Mouse (Mus musculus) common myeloid progenitor, adult 5-6 weeks (primary cell): Measurements from ENCODE around the gene Cacnb2. TPM values are rescaled to one million over a fixed set of nuclear protein-coding genes. Genes with fewer than 3 reads are reported as not detected.
"Not testable (repeated sequence)": the region's sequence is repeated elsewhere in the genome, so short reads cannot be mapped to it uniquely, and the experiment has no call there.

Experiments
- ATAC-seq: replicated peaks from 2 replicates; pipeline ENCODE4 v1.8.0; 2016; ENCODE audit warnings: low read depth, mild to moderate bottlenecking, moderate TSS enrichment, inconsistent platforms; ENCODE audit not compliant: poor library complexity, severe bottlenecking
- total RNA-seq: library from RNA; stranded (forward); fragments of 200-1000, 187-1606 nt; gene quantifications from 2 replicates; pipeline ENCODE4 v1.2.3, GENCODE M21; 2017

Cacnb2 gene
- total RNA-seq, 1 experiment from 2014 or later, result 8.5 TPM

GRCm38 (mm10) chr2:14651268-14651667, 48.4 kb downstream of the Cacnb2 start:
- no peak for ATAC-seq

- no peak for ATAC-seq
Measured at GRCm38 (mm10) chr2:14656673-14657072, 53.8 kb downstream of the Cacnb2 start.

- no peak for ATAC-seq
Measured at GRCm38 (mm10) chr2:14657205-14657844, 54.4 kb downstream of the Cacnb2 start.

- ATAC-seq, result no peak
Measured at GRCm38 (mm10) chr2:14665213-14665612, 62.3 kb downstream of the Cacnb2 start.

- ATAC-seq, result no peak
Measured at GRCm38 (mm10) chr2:14672117-14672516, 69.2 kb downstream of the Cacnb2 start.

- peak; percentile 97 for ATAC-seq
Measured at GRCm38 (mm10) chr2:14676885-14677516, 74.1 kb downstream of the Cacnb2 start.

- no peak for ATAC-seq
Measured at GRCm38 (mm10) chr2:14684231-14684630, 81.3 kb downstream of the Cacnb2 start.

- ATAC-seq, result peak; percentile 72
Measured at GRCm38 (mm10) chr2:14702973-14703645, 100.2 kb downstream of the Cacnb2 start.

- no peak for ATAC-seq
Measured at GRCm38 (mm10) chr2:14703676-14704075, 100.8 kb downstream of the Cacnb2 start.

GRCm38 (mm10) chr2:14710247-14710646, 107.4 kb downstream of the Cacnb2 start:
- no peak for ATAC-seq

- ATAC-seq, result peak; percentile 72; the same call in 1 of the 2 replicates
Measured at GRCm38 (mm10) chr2:14711751-14712150, 108.9 kb downstream of the Cacnb2 start.

GRCm38 (mm10) chr2:14713049-14713448, 110.2 kb downstream of the Cacnb2 start:
- ATAC-seq, result 0 out of 2 replicates have a peak, but pooled peaks have one; percentile 18

- ATAC-seq, result no peak
Measured at GRCm38 (mm10) chr2:14716666-14717065, 113.8 kb downstream of the Cacnb2 start.

- ATAC-seq, result peak; percentile 60
Measured at GRCm38 (mm10) chr2:14719119-14719718, 116.3 kb downstream of the Cacnb2 start.

GRCm38 (mm10) chr2:14725437-14725836, 122.5 kb downstream of the Cacnb2 start:
- no peak for ATAC-seq

GRCm38 (mm10) chr2:14726601-14727000, 123.7 kb downstream of the Cacnb2 start:
- not testable (repeated sequence) for ATAC-seq

GRCm38 (mm10) chr2:14738927-14739326, 136.0 kb downstream of the Cacnb2 start:
- ATAC-seq, result no peak

GRCm38 (mm10) chr2:14739510-14739909, 136.6 kb downstream of the Cacnb2 start:
- no peak for ATAC-seq

- ATAC-seq, result no peak
Measured at GRCm38 (mm10) chr2:14740359-14740758, 137.5 kb downstream of the Cacnb2 start.

GRCm38 (mm10) chr2:14744761-14745160, 141.9 kb downstream of the Cacnb2 start:
- ATAC-seq, result no peak

GRCm38 (mm10) chr2:14762846-14763245, 160.0 kb downstream of the Cacnb2 start:
- ATAC-seq, result no peak
